Mouse (Mus musculus): ENCODE measurements around the gene Amotl1. TPM values are rescaled to one million over a fixed set of nuclear protein-coding genes. Genes with fewer than 3 reads are reported as not detected.

Amotl1 gene
- total RNA-seq, 4 experiments from 2014 or later: 15.0 to 18.9 (median 17.4) TPM

DNA sequence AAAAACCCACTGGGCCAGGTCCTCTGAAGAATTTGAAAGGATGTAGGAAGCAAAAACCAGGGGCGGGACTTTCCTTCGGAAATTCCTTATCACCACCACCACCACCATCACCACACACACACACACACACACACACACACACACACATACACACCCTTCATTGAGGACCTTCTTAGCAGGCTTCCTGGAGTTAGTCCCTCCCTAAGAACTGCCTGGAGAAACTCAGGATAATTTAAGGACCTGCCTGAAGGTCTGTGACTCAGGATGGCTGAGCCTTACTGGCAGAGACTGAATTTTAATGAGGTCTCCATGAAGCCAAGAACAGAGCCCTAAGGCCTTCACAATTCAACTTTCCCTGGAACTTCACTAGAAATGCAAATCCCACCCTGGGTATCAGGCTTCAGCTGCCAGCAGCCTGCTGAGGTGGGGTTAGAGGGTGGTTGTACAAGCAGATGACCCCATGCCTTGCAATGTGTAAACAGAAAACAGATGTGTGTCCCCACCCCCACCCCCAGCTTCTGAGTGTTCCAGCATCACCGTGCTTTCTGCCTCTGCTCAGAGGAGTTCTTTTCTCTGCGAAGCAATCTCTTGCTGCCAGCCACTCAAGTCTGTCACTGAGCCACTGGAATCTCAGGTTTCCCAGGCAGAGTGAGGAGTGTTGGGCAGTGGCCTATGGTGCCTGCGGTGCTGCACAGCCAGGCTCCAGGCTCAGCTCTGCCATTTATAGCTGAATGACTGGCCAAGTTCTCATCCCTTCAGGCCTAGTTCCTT, 2.4 kb downstream of the Amotl1 start:
- DNase-seq (ENCODE audit: low spot score in 2 of 2): no peak

DNA sequence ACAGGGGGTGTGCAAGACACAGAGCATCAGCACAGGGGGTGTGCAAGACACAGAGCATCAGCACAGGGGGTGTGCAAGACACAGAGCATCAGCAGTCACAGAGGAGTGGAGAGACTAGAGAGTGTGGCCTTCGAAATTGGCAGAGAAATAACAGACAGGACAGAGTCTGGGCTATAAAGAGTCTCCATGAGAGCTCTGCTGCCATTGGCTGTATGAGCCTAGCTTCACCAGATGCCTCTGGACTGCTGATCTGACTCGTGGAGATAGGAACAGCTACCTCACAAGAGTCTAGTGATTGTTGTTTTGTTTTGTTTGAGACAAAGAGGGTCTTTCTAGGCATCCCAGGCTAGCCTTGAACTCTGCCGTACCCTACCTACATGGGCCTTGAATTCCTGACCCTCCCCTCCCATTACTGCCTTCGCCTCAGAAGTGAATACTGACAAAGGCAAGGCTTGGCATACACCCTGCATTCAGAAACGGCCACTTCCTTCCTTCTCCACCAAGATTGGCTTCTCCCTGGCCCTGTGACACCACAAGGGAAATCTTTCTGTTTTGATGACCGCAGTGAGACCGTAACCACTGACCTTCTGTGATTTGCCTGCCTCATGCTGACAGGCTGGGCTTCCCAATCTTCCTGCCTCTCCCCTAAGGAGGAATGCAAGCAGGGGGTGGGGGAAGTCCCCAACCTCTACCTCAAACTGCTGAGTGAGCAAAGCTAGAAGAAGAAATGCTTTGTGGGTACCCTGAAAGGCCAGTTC, 3.4 kb downstream of the Amotl1 start:
- DNase-seq (ENCODE audit: low spot score in 2 of 2): no peak

DNA sequence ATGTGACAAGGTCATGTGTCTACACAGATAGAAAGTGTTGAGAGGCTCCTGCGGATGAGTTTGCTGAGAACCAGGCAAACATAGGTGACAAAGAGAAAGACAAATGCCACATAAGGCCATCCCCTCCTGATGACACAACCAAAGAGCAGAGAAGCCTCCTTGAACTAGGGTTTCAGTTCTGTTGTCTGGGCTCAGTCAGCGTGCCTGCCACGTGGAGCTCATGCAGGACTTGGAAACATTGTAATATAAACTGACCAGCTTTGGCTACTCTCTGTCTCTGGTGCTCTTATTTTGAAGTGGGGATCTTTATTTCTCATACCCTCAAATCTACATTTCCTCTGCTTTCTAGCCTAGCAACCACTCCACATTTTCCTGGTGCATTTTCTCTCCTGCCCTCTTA, 8.6 kb downstream of the Amotl1 start:
- DNase-seq (ENCODE audit: low spot score in 2 of 2): no peak

DNA sequence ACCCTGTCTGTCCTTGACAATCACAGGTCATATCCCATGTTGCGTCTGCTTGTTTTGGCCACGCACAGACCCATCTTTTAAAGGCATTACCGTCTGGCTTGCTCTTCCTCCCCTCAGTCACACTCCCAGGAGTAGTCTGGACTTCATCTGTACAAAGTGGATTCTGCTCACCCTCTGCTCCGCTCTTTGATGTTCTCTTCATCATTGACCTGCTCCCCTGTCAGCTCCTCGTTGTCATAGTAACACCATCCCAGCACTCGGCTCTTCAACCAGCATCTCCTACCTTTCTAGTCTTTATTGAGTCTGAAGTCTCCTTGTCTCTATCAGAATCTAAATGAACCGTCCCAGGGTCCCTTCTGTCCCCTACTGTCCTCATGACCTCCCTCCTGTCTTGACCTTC, 9.3 kb downstream of the Amotl1 start:
- DNase-seq (ENCODE audit: low spot score in 2 of 2): no peak

DNA sequence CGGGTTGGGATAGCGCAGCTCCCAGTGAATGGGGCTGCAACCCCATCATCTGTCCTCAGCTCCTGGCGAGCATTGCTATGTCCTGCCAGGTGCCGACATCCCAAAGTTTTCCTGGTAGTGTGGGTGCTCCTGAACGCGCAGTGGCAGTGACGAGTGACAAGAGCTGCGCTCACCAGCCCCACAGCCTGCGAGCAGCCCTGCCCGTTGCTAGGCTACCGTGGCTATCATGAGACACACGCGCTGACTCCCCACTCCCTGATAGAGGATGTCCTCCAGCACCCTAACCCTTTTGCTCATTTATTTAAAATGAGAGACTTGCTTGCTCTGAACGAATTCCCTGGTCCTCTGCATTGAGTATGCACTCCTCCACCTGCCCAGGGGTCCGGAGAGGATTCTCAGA, 10.7 kb downstream of the Amotl1 start:
- no peak for DNase-seq (ENCODE audit: low spot score in 2 of 2)

DNA sequence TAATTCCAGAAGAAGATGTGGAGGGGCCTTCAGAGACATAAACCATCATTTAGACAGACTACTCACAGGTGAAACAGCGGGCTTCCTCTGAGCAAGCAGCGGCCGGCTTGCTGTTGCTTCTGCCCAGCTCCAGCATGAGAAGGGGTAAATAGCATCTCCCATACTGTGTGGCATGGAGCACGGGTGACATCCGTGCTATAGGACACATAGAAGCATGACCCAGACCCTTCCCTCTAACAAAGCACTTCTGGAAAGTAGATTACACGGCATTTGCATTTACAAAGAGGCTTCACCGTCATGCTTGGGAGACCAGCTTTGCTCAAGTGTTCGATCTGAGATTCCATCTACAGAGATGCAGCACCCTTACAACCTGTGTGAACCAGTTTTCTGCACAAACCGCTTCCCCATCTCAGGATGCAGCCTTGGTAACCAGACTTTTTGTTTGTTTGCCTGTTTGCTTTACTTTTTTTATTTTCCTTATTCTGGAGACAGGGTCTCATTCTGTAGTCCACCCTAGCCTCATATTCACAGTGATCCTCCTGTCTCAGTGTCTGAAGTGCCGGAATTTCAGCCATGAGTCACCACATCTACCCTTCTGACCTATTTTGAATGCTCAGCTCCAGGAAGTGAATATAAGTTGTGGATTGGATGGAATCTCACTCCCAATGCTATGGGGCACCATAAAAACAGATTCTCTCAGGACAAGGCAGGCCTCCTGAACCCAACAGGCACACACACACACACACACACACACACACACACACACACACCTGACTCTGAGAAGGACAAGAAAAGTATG, 12.3 kb downstream of the Amotl1 start:
- no peak for DNase-seq (ENCODE audit: low spot score in 2 of 2)

DNA sequence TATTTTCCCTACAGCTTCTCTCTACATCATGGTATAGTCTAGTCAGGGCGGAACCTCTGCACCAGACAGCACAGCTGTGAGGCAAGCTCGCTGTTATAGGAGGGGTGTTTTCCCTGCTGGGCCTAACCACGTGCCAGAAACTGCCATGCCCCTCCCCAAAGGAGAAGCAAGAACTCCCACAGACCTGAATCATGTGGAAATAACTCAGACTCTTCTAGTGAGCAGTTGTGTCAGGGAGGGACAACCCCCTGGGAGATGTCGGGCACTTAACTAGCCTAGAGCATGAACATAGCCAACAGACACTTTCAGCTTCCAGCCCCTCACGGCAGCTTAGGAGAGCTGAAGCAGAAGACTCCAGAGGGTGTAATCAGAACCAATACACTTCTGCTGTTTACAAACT, 13.1 kb downstream of the Amotl1 start:
- no peak for DNase-seq (ENCODE audit: low spot score in 2 of 2)

DNA sequence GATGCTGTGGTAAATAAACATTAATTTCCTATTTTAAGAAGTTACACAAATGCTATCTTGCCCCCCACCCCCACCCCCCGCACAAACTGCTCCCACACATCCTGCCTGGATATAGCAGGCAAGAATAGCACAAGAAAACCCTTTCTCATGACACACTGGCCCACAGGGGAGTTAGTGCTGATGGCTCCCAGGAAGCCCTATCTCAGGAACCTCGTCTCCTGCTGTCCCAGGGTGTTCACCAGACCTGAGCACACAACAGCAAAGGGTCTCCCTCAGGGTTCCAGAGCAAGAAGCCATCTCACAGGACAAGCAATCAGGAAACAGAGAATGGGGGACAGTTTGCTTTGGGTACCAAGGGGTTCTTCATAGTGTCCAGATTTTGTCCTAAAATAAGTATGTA, 17.3 kb downstream of the Amotl1 start:
- no peak for DNase-seq (ENCODE audit: low spot score in 2 of 2)

DNA sequence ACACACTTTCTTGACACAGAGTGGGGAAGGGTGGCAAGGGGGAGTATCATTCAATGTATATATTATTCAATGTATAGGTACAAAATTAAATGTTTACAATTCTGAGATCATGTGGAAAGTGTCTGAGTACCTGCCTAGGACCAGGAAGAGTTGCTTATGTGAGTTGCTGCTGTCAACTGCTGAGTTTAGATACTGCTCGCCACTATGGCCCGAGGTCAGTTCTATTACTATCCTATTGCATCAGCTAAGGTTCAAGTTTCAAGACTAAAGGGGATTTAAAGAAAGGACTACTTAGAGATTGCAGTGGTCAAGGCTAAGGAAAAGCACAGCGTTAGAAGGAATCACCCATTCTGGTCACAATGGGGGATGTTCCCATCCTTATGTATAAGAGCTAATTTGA, 18.9 kb downstream of the Amotl1 start:
- no peak for DNase-seq (ENCODE audit: low spot score in 2 of 2)

DNA sequence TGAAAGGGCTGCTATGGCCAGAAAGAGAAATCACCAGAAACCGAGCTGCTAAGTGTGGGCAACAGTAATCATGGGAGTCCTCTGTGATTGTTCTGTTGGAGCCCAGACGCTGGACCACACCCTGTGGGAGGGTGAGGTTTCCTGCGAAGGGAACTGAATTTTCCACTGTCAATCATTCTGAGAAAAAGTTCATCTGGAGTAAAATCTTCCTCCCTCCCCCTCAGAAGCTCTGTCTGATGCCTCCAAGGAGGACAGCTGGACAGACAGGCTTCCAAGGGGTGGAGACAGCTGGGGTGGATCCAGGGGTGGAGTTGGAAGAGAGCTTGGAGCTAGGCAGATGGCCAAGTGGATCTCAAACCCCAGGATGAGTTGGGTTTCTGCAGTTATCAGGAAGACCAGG, 19.8 kb downstream of the Amotl1 start:
- DNase-seq (ENCODE audit: low spot score in 2 of 2): no peak

DNA sequence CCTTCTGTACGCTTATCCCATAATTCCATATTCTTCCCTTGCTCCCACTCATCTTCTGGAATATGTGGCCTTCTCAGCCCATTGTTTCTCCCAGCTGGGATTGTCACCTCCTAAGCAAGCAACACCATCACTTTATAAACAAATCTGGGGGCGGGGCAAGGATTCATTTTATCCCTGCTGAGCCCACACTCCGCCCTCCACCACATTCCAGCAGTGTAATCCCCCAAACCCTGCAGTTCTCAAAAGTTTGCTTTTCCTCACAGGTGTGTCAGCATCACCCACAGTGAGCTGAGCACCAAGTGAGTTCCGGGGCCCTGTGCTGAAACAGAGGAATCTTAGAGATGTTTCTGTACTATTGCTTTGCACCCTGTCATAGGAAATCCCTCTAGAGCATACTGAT, 20.9 kb downstream of the Amotl1 start:
- no peak for DNase-seq (ENCODE audit: low spot score in 2 of 2)

DNA sequence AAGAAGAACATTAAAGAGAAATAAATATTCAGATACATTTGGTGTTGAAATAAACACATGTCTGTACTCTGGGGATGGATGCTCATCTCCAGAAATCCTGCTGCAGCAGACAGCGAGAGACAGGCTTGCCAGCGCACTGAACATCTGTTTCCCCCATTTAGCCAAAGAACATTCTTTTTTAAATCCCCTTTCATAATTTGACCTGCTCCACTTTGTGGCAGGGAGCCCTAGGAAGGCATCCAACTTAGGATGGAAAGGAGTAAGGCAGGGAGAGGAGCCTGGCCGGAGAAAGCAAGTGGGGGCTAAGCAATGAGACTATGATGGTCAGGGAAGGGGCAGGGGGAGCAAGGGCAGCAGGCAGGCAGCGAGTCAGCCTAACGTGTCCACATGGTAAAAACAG, 21.6 kb downstream of the Amotl1 start:
- DNase-seq (ENCODE audit: low spot score in 2 of 2): no peak

DNA sequence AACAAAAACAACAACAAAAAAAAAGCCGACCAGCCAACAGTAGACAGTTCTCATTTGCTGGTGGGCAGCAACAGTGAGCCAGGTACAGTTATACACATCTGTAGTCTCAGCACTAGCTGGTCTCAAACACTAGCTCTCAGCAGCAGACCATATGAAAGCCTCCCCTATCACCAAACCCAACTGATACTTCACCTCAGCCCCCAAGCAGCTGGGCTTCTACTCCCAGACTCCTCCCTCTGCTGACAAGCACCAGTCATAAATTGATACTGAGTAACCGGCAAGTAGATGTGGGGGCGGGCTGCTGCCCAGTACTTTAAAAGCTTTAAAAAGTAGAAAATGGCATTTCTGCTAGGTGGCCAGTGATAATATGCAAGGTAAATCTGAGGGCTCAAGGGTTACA, 22.0 kb downstream of the Amotl1 start:
- no peak for DNase-seq (ENCODE audit: low spot score in 2 of 2)

DNA sequence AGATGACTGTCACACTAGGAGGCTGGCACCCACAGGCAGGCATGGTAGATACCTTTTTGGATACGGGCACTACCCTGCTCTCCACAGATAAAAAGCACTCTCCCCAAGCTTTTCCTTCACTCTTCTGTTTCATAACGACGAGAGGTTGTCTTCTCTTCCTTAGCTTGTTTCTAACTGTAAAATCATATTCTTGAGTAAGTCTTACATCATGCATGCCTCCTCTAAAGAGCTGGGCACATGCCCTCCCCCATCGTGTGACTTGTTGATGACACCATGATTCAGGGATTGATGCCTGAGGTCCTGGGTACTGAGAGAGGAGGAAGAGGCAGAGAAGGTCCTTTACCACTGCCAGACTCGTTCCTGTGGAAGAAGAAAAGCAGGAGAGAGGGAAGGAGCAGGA, 24.7 kb downstream of the Amotl1 start:
- no peak for DNase-seq (ENCODE audit: low spot score in 2 of 2)

DNA sequence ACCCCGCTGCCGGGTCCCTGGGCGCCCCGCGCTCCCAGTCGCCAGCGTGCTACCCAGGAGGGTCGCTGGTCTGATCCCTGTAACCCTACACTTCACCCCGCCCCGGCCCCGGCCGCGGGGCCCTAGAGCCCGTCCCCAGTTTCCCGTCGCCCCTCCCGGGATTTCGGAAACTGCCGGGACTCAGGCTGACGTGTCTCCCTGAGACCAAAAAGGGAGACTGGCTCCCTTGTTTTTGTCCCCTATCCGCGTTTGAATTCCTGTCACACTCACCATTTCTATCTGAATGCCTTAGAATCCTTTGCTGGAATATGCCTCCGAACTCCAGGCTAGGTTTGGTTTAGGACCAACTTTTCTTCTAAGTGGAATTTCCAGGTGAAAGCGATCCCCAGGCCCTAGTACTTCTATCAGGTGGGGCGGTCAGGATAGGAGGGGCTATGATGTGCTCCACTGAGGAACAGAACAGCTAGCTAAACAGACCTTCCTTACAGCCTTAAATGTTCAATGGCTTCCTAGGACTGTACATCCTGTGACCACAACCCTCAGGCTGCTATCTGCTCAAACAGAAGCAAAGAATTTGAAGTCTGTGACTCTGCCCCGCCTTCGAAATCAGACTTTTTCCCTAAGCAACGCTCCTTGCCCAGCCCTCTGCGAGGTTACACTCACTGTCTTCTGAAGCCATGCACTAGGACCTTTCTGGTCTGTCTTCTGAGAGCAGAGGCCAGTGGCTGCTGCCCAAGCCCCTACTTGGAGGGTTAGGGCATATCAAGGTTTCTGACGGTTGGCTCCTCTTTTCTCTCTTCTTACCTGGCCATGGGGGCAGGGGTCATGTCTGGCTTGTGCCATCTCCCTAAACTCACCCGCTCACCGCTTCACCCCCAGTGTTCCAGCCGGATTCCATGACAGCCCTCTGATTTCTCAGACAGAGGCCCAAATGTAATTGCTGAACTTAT, 29.6 kb downstream of the Amotl1 start:
- no peak for DNase-seq (ENCODE audit: low spot score in 2 of 2)

DNA sequence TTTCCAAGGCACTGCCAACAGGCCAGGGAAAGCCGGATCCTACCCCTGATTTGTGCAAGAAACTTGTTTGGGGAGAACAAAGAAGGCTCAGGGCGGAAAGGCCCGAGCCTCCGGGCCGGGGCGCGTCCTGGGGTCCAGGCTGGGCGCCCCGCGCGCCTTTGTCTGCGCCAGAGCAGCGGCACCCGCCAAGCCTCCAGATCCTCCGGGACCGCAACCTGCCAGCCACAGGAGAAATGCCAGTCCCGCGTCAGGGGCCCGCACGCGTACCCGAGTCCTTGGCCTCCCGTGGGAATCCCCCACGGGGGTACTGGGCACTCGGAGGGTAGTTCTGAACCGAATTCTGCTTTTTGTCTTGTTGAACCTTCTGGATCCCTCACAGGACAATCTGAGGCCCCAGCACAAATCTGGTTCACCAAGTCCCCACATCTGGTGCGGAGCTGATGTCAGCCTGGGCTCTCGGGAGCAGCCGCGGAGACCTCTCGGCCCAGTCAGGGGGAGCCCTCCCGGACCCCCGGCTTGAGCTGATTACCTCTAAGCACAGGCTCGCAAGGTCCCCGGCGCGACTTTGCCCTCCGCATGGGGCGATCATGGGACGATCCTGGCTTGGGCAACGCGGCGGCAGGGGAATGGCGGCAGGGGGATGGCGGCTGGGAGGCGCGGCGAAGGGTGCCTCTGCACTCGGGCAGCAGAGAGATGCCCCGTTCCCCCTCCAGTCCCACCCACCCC, 30.5 kb downstream of the Amotl1 start:
- peak in 1 of 2 experiments; percentile 14 for DNase-seq (ENCODE audit: low spot score in 2 of 2)

DNA sequence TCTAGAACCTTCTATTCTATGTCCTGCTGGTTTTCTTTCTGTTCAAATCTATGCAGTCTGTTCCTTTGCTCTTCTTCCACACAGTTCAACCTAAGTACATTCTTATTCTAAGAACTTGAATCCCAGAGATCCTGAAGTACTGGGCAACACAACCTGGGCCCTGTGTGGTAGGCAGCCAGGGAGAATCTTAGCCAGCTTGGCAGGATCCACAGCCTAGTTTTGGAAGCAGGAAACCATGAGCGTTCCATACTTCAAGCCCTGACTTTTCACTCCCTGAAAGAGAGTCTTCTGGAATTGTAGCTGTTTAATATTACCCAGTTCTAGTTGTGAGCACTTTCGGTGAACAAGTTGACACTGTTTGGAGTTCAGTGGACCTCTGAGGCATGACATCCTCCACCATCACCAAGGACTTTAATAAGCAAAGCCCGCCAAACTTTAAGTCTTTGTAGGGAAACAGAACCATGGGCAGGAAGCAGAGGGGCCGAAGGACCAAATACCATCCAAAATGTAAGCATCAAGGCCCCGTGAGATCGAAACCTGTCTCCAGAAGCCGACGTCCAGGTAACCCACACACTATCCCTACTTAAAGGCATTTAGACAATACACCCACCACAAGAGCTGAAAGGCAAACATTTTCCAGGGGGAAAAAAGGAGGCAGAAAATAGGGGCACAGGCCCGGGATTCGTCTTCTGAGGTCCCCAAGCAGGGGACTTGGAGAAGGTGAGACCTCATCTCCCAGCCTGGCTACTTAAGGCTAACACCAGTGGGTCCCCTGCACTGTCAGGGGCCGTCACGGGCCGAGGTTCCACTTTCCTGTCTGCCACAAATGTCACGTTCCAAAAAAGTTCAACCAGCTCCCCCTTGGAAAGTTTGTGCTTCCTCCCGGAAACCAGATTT, 31.3 kb downstream of the Amotl1 start:
- no peak for DNase-seq (ENCODE audit: low spot score in 2 of 2)

DNA sequence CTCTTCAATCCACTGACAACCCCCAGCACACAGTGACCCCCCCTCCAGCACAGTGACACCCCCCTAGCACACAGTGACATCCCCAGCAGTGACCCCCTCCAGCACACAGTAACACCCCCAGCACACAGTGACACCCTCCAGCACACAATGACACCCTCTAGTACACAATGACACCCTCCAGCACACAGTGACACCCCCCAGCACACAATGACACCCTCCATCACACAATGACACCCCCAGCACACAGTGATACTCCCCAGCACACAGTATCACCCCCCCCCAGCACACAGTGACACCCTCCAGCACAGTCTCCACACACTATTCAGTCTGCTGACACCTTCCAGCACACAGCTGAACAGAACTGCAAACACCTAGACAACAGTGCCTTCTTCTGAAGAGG, 32.3 kb downstream of the Amotl1 start:
- DNase-seq (ENCODE audit: low spot score in 2 of 2): no peak

DNA sequence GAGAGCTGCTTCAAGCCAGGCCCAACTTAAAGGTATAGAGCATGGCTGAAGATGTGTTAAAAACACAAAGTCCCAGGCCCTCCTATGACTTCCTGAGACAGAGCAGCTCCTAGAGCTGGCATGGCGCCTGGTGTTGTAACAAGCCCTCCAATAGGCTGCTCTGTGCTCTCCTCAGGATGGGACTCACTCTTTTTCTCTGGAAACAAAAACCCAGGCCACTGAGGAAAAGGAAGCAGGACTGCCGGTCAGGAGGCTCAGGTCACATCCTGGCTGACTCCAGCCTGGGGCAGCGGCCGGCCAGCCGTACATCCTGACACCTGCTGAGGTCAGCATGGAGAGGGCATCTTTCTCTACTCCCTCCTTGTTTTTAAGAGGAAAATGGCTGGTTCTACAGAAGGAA, 36.3 kb downstream of the Amotl1 start:
- DNase-seq (ENCODE audit: low spot score in 2 of 2): no peak
